Mouse (Mus musculus): ENCODE measurements at regions not wholly inside any gene's neighbourhood (a gene's known extent, or its start where the extent isn't known, plus 50 kb on each side); places are given as distances from the start of the nearest gene placed in this dataset.

- Histone ChIP-seq H3K9me3 (replicated peaks; ENCODE audit: control insufficient read depth, low read length) (no peaks in the 10 kb centered on the region), H3K9ac (ENCODE audit: low read length) (no peak overlapping the region), H3K4me3 (replicated peaks; ENCODE audit: low read length) (no peak overlapping the region), H3K27me3 (ENCODE audit: control insufficient read depth, insufficient read depth, low read length) (no peaks in the 10 kb centered on the region; the same call in 1 of the 2 replicates), H3K27ac (ENCODE audit: low read length) (no peak overlapping the region), H3K4me1 (ENCODE audit: control insufficient read depth, insufficient read depth, low read length) (0 out of 2 replicates have a peak, but pooled peaks cover 5% of the 10 kb centered on the region), H3K36me3 (ENCODE audit: control insufficient read depth, insufficient read depth, low read length) (no peaks in the 10 kb centered on the region), H3K4me2 (ENCODE audit: low read depth, low read length) (no peak overlapping the region)
- ATAC-seq (ENCODE audit: insufficient read depth, low FRiP score): no peak
- 51% methylated on average over 2 of the region's 2 CpGs for WGBS
Measured at GRCm38 (mm10) chr5:73851501-73851900, 200.3 kb downstream of the Spata18 start.

GRCm38 (mm10) chr5:73854025-73854773, 203.0 kb downstream of the Spata18 start:
- no peaks in the 10 kb centered on the region for H3K9me3 ChIP-seq (replicated peaks; ENCODE audit: control insufficient read depth, low read length)
- H3K27ac ChIP-seq (ENCODE audit: low read length): peak overlapping the region; percentile 56
- 38% methylated on average over 22 of the region's 22 CpGs for WGBS
- peak; percentile 89 for ATAC-seq (ENCODE audit: insufficient read depth, low FRiP score)
- no peaks in the 10 kb centered on the region for H3K36me3 ChIP-seq (ENCODE audit: control insufficient read depth, insufficient read depth, low read length)
- no peak overlapping the region for H3K9ac ChIP-seq (ENCODE audit: low read length)
- H3K4me1 ChIP-seq (ENCODE audit: control insufficient read depth, insufficient read depth, low read length): 0 out of 2 replicates have a peak, but pooled peaks cover 5% of the 10 kb centered on the region
- H3K4me3 ChIP-seq (replicated peaks; ENCODE audit: low read length): no peak overlapping the region
- H3K27me3 ChIP-seq (ENCODE audit: control insufficient read depth, insufficient read depth, low read length): no peaks in the 10 kb centered on the region; the same call in 1 of the 2 replicates
- peak overlapping the region; percentile 16; the same call in 1 of the 2 replicates for H3K4me2 ChIP-seq (ENCODE audit: low read depth, low read length)

GRCm38 (mm10) chr5:73854774-73855371, 203.7 kb downstream of the Spata18 start:
- WGBS: 55% methylated on average over 18 of the region's 18 CpGs

DNA sequence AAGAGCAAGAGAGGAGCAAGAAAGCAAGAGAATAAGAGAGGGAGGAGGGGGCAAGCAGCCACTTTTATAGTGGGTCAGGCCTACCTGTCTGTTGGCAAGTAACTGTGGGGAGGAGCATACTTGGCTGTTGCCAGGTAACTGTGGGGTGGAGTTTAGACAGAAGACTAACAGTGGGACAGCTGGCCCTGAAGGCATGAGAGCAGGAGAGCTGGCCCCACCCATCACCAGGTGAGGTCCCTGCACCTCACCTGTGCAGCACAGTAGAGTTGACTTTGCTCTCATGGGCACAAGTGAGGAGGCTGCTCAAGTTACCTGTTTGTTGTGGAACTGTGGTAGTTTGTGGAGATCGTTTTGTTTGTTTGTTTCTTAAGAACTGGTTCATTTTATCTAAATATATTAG, 208.1 kb downstream of the Spata18 start:
- Histone ChIP-seq H3K4me3 (replicated peaks; ENCODE audit: low read length) (no peak overlapping the region), H3K4me2 (ENCODE audit: low read depth, low read length) (no peak overlapping the region), H3K4me1 (ENCODE audit: control insufficient read depth, insufficient read depth, low read length) (0 out of 2 replicates have a peak, but pooled peaks cover 2% of the 10 kb centered on the region), H3K27me3 (ENCODE audit: control insufficient read depth, insufficient read depth, low read length) (no peaks in the 10 kb centered on the region), H3K27ac (ENCODE audit: low read length) (no peak overlapping the region), H3K9ac (ENCODE audit: low read length) (no peak overlapping the region), H3K36me3 (ENCODE audit: control insufficient read depth, insufficient read depth, low read length) (no peaks in the 10 kb centered on the region), H3K9me3 (replicated peaks; ENCODE audit: control insufficient read depth, low read length) (no peaks in the 10 kb centered on the region)
- WGBS: 74% methylated on average over 1 of the region's 1 CpGs
- ATAC-seq (ENCODE audit: insufficient read depth, low FRiP score): peak; percentile 44; the same call in 1 of the 2 replicates

More at GRCm38 (mm10) chr5:73854774-73855371, 203.7 kb downstream of the Spata18 start:
- 0 out of 2 replicates have a peak, but pooled peaks cover 5% of the 10 kb centered on the region for H3K4me1 ChIP-seq (ENCODE audit: control insufficient read depth, insufficient read depth, low read length)
- no peak overlapping the region for H3K4me2 ChIP-seq (ENCODE audit: low read depth, low read length)
- no peaks in the 10 kb centered on the region for H3K36me3 ChIP-seq (ENCODE audit: control insufficient read depth, insufficient read depth, low read length)
- no peak overlapping the region for H3K4me3 ChIP-seq (replicated peaks; ENCODE audit: low read length)
- no peak overlapping the region for H3K9ac ChIP-seq (ENCODE audit: low read length)
- peak overlapping the region; percentile 30 for H3K27ac ChIP-seq (ENCODE audit: low read length)
- no peaks in the 10 kb centered on the region for H3K9me3 ChIP-seq (replicated peaks; ENCODE audit: control insufficient read depth, low read length)
- ATAC-seq (ENCODE audit: insufficient read depth, low FRiP score): 0 out of 2 replicates have a peak, but pooled peaks have one; percentile 52
- no peaks in the 10 kb centered on the region; the same call in 1 of the 2 replicates for H3K27me3 ChIP-seq (ENCODE audit: control insufficient read depth, insufficient read depth, low read length)

- H3K36me3 ChIP-seq (ENCODE audit: control insufficient read depth, insufficient read depth, low read length): no peaks in the 10 kb centered on the region
- H3K4me1 ChIP-seq (ENCODE audit: control insufficient read depth, insufficient read depth, low read length): no peaks in the 10 kb centered on the region
- H3K9me3 ChIP-seq (replicated peaks; ENCODE audit: control insufficient read depth, low read length): no peaks in the 10 kb centered on the region
- H3K27ac ChIP-seq (ENCODE audit: low read length): no peak overlapping the region
- no peaks in the 10 kb centered on the region for H3K27me3 ChIP-seq (ENCODE audit: control insufficient read depth, insufficient read depth, low read length)
- H3K9ac ChIP-seq (ENCODE audit: low read length): no peak overlapping the region
- no peak overlapping the region for H3K4me2 ChIP-seq (ENCODE audit: low read depth, low read length)
- WGBS: 73% methylated on average over 9 of the region's 9 CpGs
- H3K4me3 ChIP-seq (replicated peaks; ENCODE audit: low read length): no peak overlapping the region
- ATAC-seq (ENCODE audit: insufficient read depth, low FRiP score): no peak
Measured at GRCm38 (mm10) chr5:73864138-73864761, 204.0 kb downstream of the Usp46 start.

- H3K9me3 ChIP-seq (replicated peaks; ENCODE audit: control insufficient read depth, low read length): no peaks in the 10 kb centered on the region
- WGBS: 65% methylated on average over 9 of the region's 9 CpGs
- ATAC-seq (ENCODE audit: insufficient read depth, low FRiP score): no peak
Measured at GRCm38 (mm10) chr5:73872641-73873421, 195.4 kb downstream of the Usp46 start.

DNA sequence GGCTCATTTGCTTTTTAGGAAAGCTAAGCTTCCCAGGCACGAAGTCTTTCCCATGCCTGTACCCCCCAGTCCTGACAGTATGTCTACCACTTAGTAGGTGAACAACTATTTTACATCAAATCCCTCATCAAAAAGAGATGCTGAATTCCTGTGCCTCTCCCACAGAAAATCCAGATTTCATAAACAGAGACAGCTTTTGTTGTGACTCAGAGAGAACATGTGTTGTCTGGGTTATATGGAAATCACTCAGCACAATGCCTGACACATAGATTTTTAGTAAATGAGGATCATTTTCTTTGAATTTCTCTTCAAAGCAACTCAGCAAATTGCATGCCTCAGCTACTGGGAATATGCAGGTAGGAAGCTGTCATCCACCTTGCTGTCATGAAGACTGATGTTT, 193.5 kb downstream of the Usp46 start:
- no peak overlapping the region for H3K27ac ChIP-seq (ENCODE audit: low read length)
- no peak for ATAC-seq (ENCODE audit: insufficient read depth, low FRiP score)
- 85% methylated on average over 1 of the region's 1 CpGs for WGBS
- no peak overlapping the region for H3K9ac ChIP-seq (ENCODE audit: low read length)
- H3K4me2 ChIP-seq (ENCODE audit: low read depth, low read length): no peak overlapping the region
- H3K4me3 ChIP-seq (replicated peaks; ENCODE audit: low read length): no peak overlapping the region
- no peaks in the 10 kb centered on the region for H3K4me1 ChIP-seq (ENCODE audit: control insufficient read depth, insufficient read depth, low read length)
- no peaks in the 10 kb centered on the region for H3K27me3 ChIP-seq (ENCODE audit: control insufficient read depth, insufficient read depth, low read length)
- H3K36me3 ChIP-seq (ENCODE audit: control insufficient read depth, insufficient read depth, low read length): no peaks in the 10 kb centered on the region
- no peaks in the 10 kb centered on the region for H3K9me3 ChIP-seq (replicated peaks; ENCODE audit: control insufficient read depth, low read length)

More at GRCm38 (mm10) chr5:73872641-73873421, 195.4 kb downstream of the Usp46 start:
- no peak overlapping the region for H3K4me3 ChIP-seq (replicated peaks; ENCODE audit: low read length)
- no peak overlapping the region for H3K4me2 ChIP-seq (ENCODE audit: low read depth, low read length)
- no peak overlapping the region for H3K27ac ChIP-seq (ENCODE audit: low read length)
- H3K27me3 ChIP-seq (ENCODE audit: control insufficient read depth, insufficient read depth, low read length): no peaks in the 10 kb centered on the region
- H3K4me1 ChIP-seq (ENCODE audit: control insufficient read depth, insufficient read depth, low read length): no peaks in the 10 kb centered on the region
- H3K36me3 ChIP-seq (ENCODE audit: control insufficient read depth, insufficient read depth, low read length): no peaks in the 10 kb centered on the region
- no peak overlapping the region for H3K9ac ChIP-seq (ENCODE audit: low read length)

DNA sequence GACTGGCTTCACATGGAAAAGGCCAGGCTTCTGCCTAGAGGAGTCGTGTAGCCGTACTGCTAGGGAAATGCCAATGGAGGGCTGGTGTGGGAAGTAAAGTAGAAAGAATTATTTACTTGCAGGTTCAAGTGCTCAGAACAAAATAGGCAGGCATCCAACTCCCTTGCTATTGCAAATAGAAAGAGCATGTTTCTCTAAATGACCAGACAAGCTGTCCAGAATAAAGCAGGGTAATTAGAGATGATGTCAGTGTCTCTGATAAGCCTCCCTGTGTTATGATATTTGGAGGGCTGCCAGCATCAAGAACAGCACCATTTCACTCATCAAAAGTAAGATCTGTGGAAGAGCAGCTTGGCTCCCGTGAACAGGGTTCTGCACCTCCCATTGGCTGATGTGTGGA, 192.4 kb downstream of the Usp46 start:
- WGBS: 33% methylated on average over 3 of the region's 3 CpGs
- no peak overlapping the region for H3K4me3 ChIP-seq (replicated peaks; ENCODE audit: low read length)
- H3K9me3 ChIP-seq (replicated peaks; ENCODE audit: control insufficient read depth, low read length): no peaks in the 10 kb centered on the region
- H3K4me2 ChIP-seq (ENCODE audit: low read depth, low read length): no peak overlapping the region
- H3K9ac ChIP-seq (ENCODE audit: low read length): no peak overlapping the region
- H3K27ac ChIP-seq (ENCODE audit: low read length): no peak overlapping the region
- H3K27me3 ChIP-seq (ENCODE audit: control insufficient read depth, insufficient read depth, low read length): no peaks in the 10 kb centered on the region
- ATAC-seq (ENCODE audit: insufficient read depth, low FRiP score): no peak
- H3K36me3 ChIP-seq (ENCODE audit: control insufficient read depth, insufficient read depth, low read length): no peaks in the 10 kb centered on the region
- H3K4me1 ChIP-seq (ENCODE audit: control insufficient read depth, insufficient read depth, low read length): peaks cover under 1% of the 10 kb centered on the region; the same call in 1 of the 2 replicates
